Mouse (Mus musculus) embryonic fibroblast, embryonic 13.5 days (primary cell): ENCODE data around the gene Slc43a2.

ENCODE experiments used
- CTCF ChIP-seq: IDR thresholded peaks from 2 replicates; pipeline ENCODE4 v1.5.1; 2011; ENCODE audit warnings: mild to moderate bottlenecking, control low read depth, low read length, moderate library complexity, borderline replicate concordance; ENCODE audit not compliant: insufficient read depth
- POLR2A ChIP-seq: IDR thresholded peaks from 2 replicates; pipeline ENCODE4 v1.6.1; 2011; ENCODE audit warnings: low read depth, mild to moderate bottlenecking, control low read depth, low read length, moderate library complexity

- TF ChIP-seq POLR2A (no peak), CTCF (no peak)
These were observed 13.2 kb downstream of the Slc43a2 start for GRCm38 (mm10) chr11:75544713-75545112.
